Mouse (Mus musculus) heart, embryonic 16.5 days (tissue): ENCODE results near the gene Ext2. TPM values are rescaled to one million over a fixed set of nuclear protein-coding genes. Genes with fewer than 3 reads are reported as not detected.

Experiments
- ATAC-seq: fragments of 200-750 bp; cut with Nextera tagmentation; replicated peaks from 2 replicates; pipeline ENCODE4 v1.8.0; 2017; ENCODE audit warnings: moderate number of reproducible peaks; ENCODE audit not compliant: insufficient read depth, low FRiP score; ENCODE audit errors: extremely low read depth
- H3K27ac ChIP-seq: fragments of 300-500 bp; sonication (generic); 2 replicates; pipeline ENCODE4 v1.5.1; 2014; ENCODE audit warnings: mild to moderate bottlenecking, low read length, control low read depth, moderate library complexity
- H3K27me3 ChIP-seq: fragments of 300-500 bp; sonication (generic); 2 replicates; pipeline ENCODE4 v1.6.1; 2014; ENCODE audit warnings: low read length, mixed read lengths; ENCODE audit not compliant: control insufficient read depth, insufficient read depth
- H3K36me3 ChIP-seq: fragments of 300-500 bp; sonication (generic); 2 replicates; pipeline ENCODE4 v1.6.1; 2014; ENCODE audit not compliant: control insufficient read depth, insufficient read depth
- H3K4me1 ChIP-seq: fragments of 300-500 bp; sonication (generic); 2 replicates; pipeline ENCODE4 v1.6.1; 2014; ENCODE audit warnings: low read length, mixed read lengths; ENCODE audit not compliant: control insufficient read depth, insufficient read depth
- H3K4me2 ChIP-seq: fragments of 300-500 bp; sonication (generic); 2 replicates; pipeline ENCODE4 v1.6.1; 2014; ENCODE audit warnings: low read depth, mild to moderate bottlenecking, control low read depth, low read length
- H3K4me3 ChIP-seq: fragments of 300-500 bp; sonication (generic); 2 replicates; pipeline ENCODE4 v1.5.1; 2014; ENCODE audit warnings: mild to moderate bottlenecking, control low read depth, low read length
- H3K9ac ChIP-seq: fragments of 300-500 bp; sonication (generic); 2 replicates; pipeline ENCODE4 v1.6.1; 2014; ENCODE audit warnings: low read length, control low read depth
- H3K9me3 ChIP-seq: fragments of 300-500 bp; sonication (generic); replicated peaks from 2 replicates; pipeline ENCODE4 v1.6.1; 2016; ENCODE audit warnings: low read length; ENCODE audit not compliant: control insufficient read depth
- WGBS: fragments of 180-500 bp; shearing (Covaris S2); extraction: QIAGEN DNeasy Blood & Tissue Kit; methylation state at CpG from one replicate; pipeline ENCODE4 v1.1.7; 2014; 5-methylcytosine and 5-hydroxymethylcytosine counted together
- polyA plus RNA-seq: library from polyadenylated mRNA; unstranded; fragments of >200 nt; fragmentation: Nextera tagmentation; extraction: Ambion mirVana; gene quantifications from 2 replicates; pipeline ENCODE4 v1.2.1, GENCODE M21; 2015

Ext2 gene
- polyA plus RNA-seq, 1 experiment from 2014 or later = 70.1 TPM

- Histone ChIP-seq H3K9ac (no peak overlapping the region), H3K4me3 (peak overlapping the region; percentile 81; the same call in 1 of the 2 replicates), H3K9me3 (no peaks in the 10 kb centered on the region), H3K27me3 (no peaks in the 10 kb centered on the region), H3K36me3 (0 out of 2 replicates have a peak, but pooled peaks cover 5% of the 10 kb centered on the region), H3K4me1 (peaks cover 11% of the 10 kb centered on the region; the same call in 1 of the 2 replicates), H3K27ac (no peak overlapping the region), H3K4me2 (peak overlapping the region; percentile 76)
- WGBS = 35% methylated on average over 13 of the region's 13 CpGs
- no peak for ATAC-seq
Measured at GRCm38 (mm10) chr2:93850317-93850944, 28.1 kb upstream of the Ext2 start.

GRCm38 (mm10) chr2:93849505-93850089, 27.2 kb upstream of the Ext2 start, which contains the start of gene Accs:
Accs (minus strand) TSS chr2:93849943.
- peak; percentile 89 for ATAC-seq
- Histone ChIP-seq H3K9ac (peak within 1 kb of the TSS; percentile 86), H3K27me3 (no peaks in the 10 kb centered on the region), H3K27ac (peak within 1 kb of the TSS; percentile 87), H3K4me2 (peak within 1 kb of the TSS; percentile 76), H3K4me1 (peaks cover 11% of the 10 kb centered on the region; the same call in 1 of the 2 replicates), H3K4me3 (peak within 1 kb of the TSS; percentile 81), H3K36me3 (peaks cover 7% of the 10 kb centered on the region; the same call in 1 of the 2 replicates), H3K9me3 (no peaks in the 10 kb centered on the region)
- WGBS = 0% methylated on average over 28 of the region's 28 CpGs

- ATAC-seq = no peak
- no peak overlapping the region for H3K27ac ChIP-seq
- no peak overlapping the region for H3K4me3 ChIP-seq
- H3K9me3 ChIP-seq = no peaks in the 10 kb centered on the region
- peaks cover 24% of the 10 kb centered on the region; the same call in 1 of the 2 replicates for H3K36me3 ChIP-seq
- no peaks in the 10 kb centered on the region for H3K4me1 ChIP-seq
- no peaks in the 10 kb centered on the region for H3K27me3 ChIP-seq
- H3K4me2 ChIP-seq = no peak overlapping the region
- 83% methylated on average over 3 of the region's 3 CpGs for WGBS
- no peak overlapping the region for H3K9ac ChIP-seq
Measured at GRCm38 (mm10) chr2:93841349-93841748, 19.0 kb upstream of the Ext2 start.

- H3K4me2 ChIP-seq = no peak overlapping the region
- H3K4me3 ChIP-seq = no peak overlapping the region
- no peak overlapping the region for H3K27ac ChIP-seq
- H3K36me3 ChIP-seq = peaks cover 24% of the 10 kb centered on the region; the same call in 1 of the 2 replicates
- no peaks in the 10 kb centered on the region for H3K4me1 ChIP-seq
- H3K9ac ChIP-seq = no peak overlapping the region
- H3K27me3 ChIP-seq = no peaks in the 10 kb centered on the region
- no peak for ATAC-seq
- 60% methylated on average over 6 of the region's 6 CpGs for WGBS
- no peaks in the 10 kb centered on the region for H3K9me3 ChIP-seq
Measured at GRCm38 (mm10) chr2:93840109-93840508, 17.7 kb upstream of the Ext2 start.

GRCm38 (mm10) chr2:93838931-93839330, 16.6 kb upstream of the Ext2 start:
- Histone ChIP-seq H3K4me2 (no peak overlapping the region), H3K36me3 (peaks cover 16% of the 10 kb centered on the region; the same call in 1 of the 2 replicates), H3K9me3 (no peaks in the 10 kb centered on the region), H3K27me3 (no peaks in the 10 kb centered on the region), H3K27ac (no peak overlapping the region), H3K9ac (no peak overlapping the region), H3K4me1 (no peaks in the 10 kb centered on the region), H3K4me3 (no peak overlapping the region)
- no peak for ATAC-seq
- 89% methylated on average over 4 of the region's 4 CpGs for WGBS

- Histone ChIP-seq H3K27me3 (no peaks in the 10 kb centered on the region), H3K27ac (no peak overlapping the region), H3K4me1 (no peaks in the 10 kb centered on the region), H3K4me3 (no peak overlapping the region), H3K9me3 (no peaks in the 10 kb centered on the region), H3K9ac (no peak overlapping the region), H3K4me2 (no peak overlapping the region), H3K36me3 (peaks cover 7% of the 10 kb centered on the region; the same call in 1 of the 2 replicates)
- no peak for ATAC-seq
- WGBS = 71% methylated on average over 13 of the region's 13 CpGs
Measured at GRCm38 (mm10) chr2:93836232-93836785, 13.9 kb upstream of the Ext2 start.

- Histone ChIP-seq H3K36me3 (0 out of 2 replicates have a peak, but pooled peaks cover under 1% of the 10 kb centered on the region), H3K4me1 (no peaks in the 10 kb centered on the region), H3K4me2 (no peak overlapping the region), H3K27ac (no peak overlapping the region), H3K4me3 (no peak overlapping the region), H3K27me3 (no peaks in the 10 kb centered on the region), H3K9me3 (no peaks in the 10 kb centered on the region), H3K9ac (no peak overlapping the region)
- 73% methylated on average over 11 of the region's 11 CpGs for WGBS
- ATAC-seq = no peak
Measured at GRCm38 (mm10) chr2:93835596-93835995, 13.2 kb upstream of the Ext2 start.

GRCm38 (mm10) chr2:93823519-93823918, 1.2 kb upstream of the Ext2 start:
- peaks cover 11% of the 10 kb centered on the region for H3K4me1 ChIP-seq
- no peak overlapping the region for H3K4me3 ChIP-seq
- no peak overlapping the region for H3K4me2 ChIP-seq
- H3K27ac ChIP-seq = no peak overlapping the region
- H3K27me3 ChIP-seq = no peaks in the 10 kb centered on the region
- H3K9ac ChIP-seq = no peak overlapping the region
- 17% methylated on average over 8 of the region's 8 CpGs for WGBS
- no peaks in the 10 kb centered on the region for H3K9me3 ChIP-seq
- H3K36me3 ChIP-seq = peaks cover 2% of the 10 kb centered on the region; the same call in 1 of the 2 replicates
- no peak for ATAC-seq

GRCm38 (mm10) chr2:93817791-93818190, 4.6 kb downstream of the Ext2 start:
- Histone ChIP-seq H3K27ac (no peak overlapping the region), H3K9me3 (no peaks in the 10 kb centered on the region), H3K36me3 (peaks cover 10% of the 10 kb centered on the region), H3K4me3 (no peak overlapping the region), H3K4me1 (peaks cover 11% of the 10 kb centered on the region), H3K27me3 (no peaks in the 10 kb centered on the region), H3K4me2 (no peak overlapping the region), H3K9ac (no peak overlapping the region)
- ATAC-seq = no peak
- WGBS = 92% methylated on average over 5 of the region's 5 CpGs
